Mouse (Mus musculus) neural tube, embryonic 15.5 days (tissue): ENCODE measurements at regions not wholly inside any gene's neighbourhood (a gene's known extent, or its start where the extent isn't known, plus 50 kb on each side); places are given as distances from the start of the nearest gene placed in this dataset.

Experiments
- ATAC-seq: fragments of 200-750 bp; cut with Nextera tagmentation; 2 replicates; pipeline ENCODE4 v1.8.0; 2017; ENCODE audit warnings: mild to moderate bottlenecking, moderate TSS enrichment, moderate library complexity; ENCODE audit not compliant: low FRiP score
- H3K27ac ChIP-seq: fragments of 300-500 bp; sonication (generic); replicated peaks from 2 replicates; pipeline ENCODE4 v1.5.1; 2015; ENCODE audit warnings: mild to moderate bottlenecking, inconsistent platforms
- H3K27me3 ChIP-seq: fragments of 300-500 bp; sonication (generic); replicated peaks from 2 replicates; pipeline ENCODE4 v1.6.1; 2015; ENCODE audit warnings: inconsistent platforms
- H3K36me3 ChIP-seq: fragments of 300-500 bp; sonication (generic); 2 replicates; pipeline ENCODE4 v1.6.1; 2015; ENCODE audit warnings: inconsistent platforms
- H3K4me1 ChIP-seq: fragments of 300-500 bp; sonication (generic); 2 replicates; pipeline ENCODE4 v1.6.1; 2015; ENCODE audit warnings: inconsistent platforms
- H3K4me2 ChIP-seq: fragments of 300-500 bp; sonication (generic); 2 replicates; pipeline ENCODE4 v1.6.1; 2015; ENCODE audit warnings: inconsistent platforms, mild to moderate bottlenecking, moderate library complexity
- H3K4me3 ChIP-seq: fragments of 300-500 bp; sonication (generic); replicated peaks from 2 replicates; pipeline ENCODE4 v1.5.1; 2015; ENCODE audit warnings: mild to moderate bottlenecking, inconsistent platforms
- H3K9ac ChIP-seq: fragments of 300-500 bp; sonication (generic); replicated peaks from 2 replicates; pipeline ENCODE4 v1.6.1; 2015; ENCODE audit warnings: mild to moderate bottlenecking, inconsistent platforms
- H3K9me3 ChIP-seq: fragments of 300-500 bp; sonication (generic); replicated peaks from 2 replicates; pipeline ENCODE4 v1.6.1; 2016; ENCODE audit warnings: inconsistent platforms
- WGBS: fragments of 180-500 bp; shearing (Covaris S2); methylation state at CpG from one replicate; pipeline ENCODE4 v1.1.7; 2015; ENCODE audit warnings: mixed read lengths; 5-methylcytosine and 5-hydroxymethylcytosine counted together

GRCm38 (mm10) chr10:42131798-42132197 lies 113.6 kb upstream of the Armc2 start:
- no peak overlapping the region for H3K4me3 ChIP-seq
- H3K9ac ChIP-seq = no peak overlapping the region
- H3K4me1 ChIP-seq = no peaks in the 10 kb centered on the region
- no peak for ATAC-seq
- H3K27ac ChIP-seq = no peak overlapping the region
- no peak overlapping the region for H3K4me2 ChIP-seq
- no peaks in the 10 kb centered on the region for H3K27me3 ChIP-seq
- H3K9me3 ChIP-seq = no peaks in the 10 kb centered on the region
- 95% methylated on average over 6 of the region's 6 CpGs for WGBS
- H3K36me3 ChIP-seq = no peaks in the 10 kb centered on the region

GRCm38 (mm10) chr10:42131298-42131697 lies 113.1 kb upstream of the Armc2 start:
- H3K4me2 ChIP-seq = no peak overlapping the region
- no peak overlapping the region for H3K27ac ChIP-seq
- no peaks in the 10 kb centered on the region for H3K27me3 ChIP-seq
- no peaks in the 10 kb centered on the region for H3K4me1 ChIP-seq
- no peak overlapping the region for H3K4me3 ChIP-seq
- WGBS = 81% methylated on average over 2 of the region's 2 CpGs
- H3K9me3 ChIP-seq = no peaks in the 10 kb centered on the region
- ATAC-seq = no peak
- no peaks in the 10 kb centered on the region for H3K36me3 ChIP-seq
- H3K9ac ChIP-seq = no peak overlapping the region

GRCm38 (mm10) chr10:42127865-42128419 lies 109.7 kb upstream of the Armc2 start:
- ATAC-seq = no peak
- H3K9ac ChIP-seq = no peak overlapping the region
- H3K27me3 ChIP-seq = no peaks in the 10 kb centered on the region
- no peak overlapping the region for H3K27ac ChIP-seq
- no peaks in the 10 kb centered on the region for H3K36me3 ChIP-seq
- no peak overlapping the region for H3K4me3 ChIP-seq
- H3K4me2 ChIP-seq = no peak overlapping the region
- no peaks in the 10 kb centered on the region for H3K9me3 ChIP-seq
- no peaks in the 10 kb centered on the region for H3K4me1 ChIP-seq
- 89% methylated on average over 14 of the region's 14 CpGs for WGBS

GRCm38 (mm10) chr10:42126816-42127215 lies 108.6 kb upstream of the Armc2 start:
- H3K27ac ChIP-seq = no peak overlapping the region
- H3K36me3 ChIP-seq = no peaks in the 10 kb centered on the region
- no peak overlapping the region for H3K9ac ChIP-seq
- no peak for ATAC-seq
- no peaks in the 10 kb centered on the region for H3K9me3 ChIP-seq
- H3K27me3 ChIP-seq = no peaks in the 10 kb centered on the region
- no peak overlapping the region for H3K4me3 ChIP-seq
- no peak overlapping the region for H3K4me2 ChIP-seq
- 82% methylated on average over 1 of the region's 1 CpGs for WGBS
- no peaks in the 10 kb centered on the region for H3K4me1 ChIP-seq

GRCm38 (mm10) chr10:42122768-42123635 lies 104.8 kb upstream of the Armc2 start:
- H3K27ac ChIP-seq = no peak overlapping the region
- H3K9ac ChIP-seq = no peak overlapping the region
- no peaks in the 10 kb centered on the region for H3K4me1 ChIP-seq
- no peaks in the 10 kb centered on the region for H3K9me3 ChIP-seq
- no peaks in the 10 kb centered on the region for H3K36me3 ChIP-seq
- H3K4me3 ChIP-seq = no peak overlapping the region
- ATAC-seq = no peak
- H3K4me2 ChIP-seq = no peak overlapping the region
- WGBS = 80% methylated on average over 7 of the region's 7 CpGs
- no peaks in the 10 kb centered on the region for H3K27me3 ChIP-seq

GRCm38 (mm10) chr10:42121984-42122383 lies 103.7 kb upstream of the Armc2 start:
- no peak overlapping the region for H3K9ac ChIP-seq
- H3K9me3 ChIP-seq = no peaks in the 10 kb centered on the region
- no peaks in the 10 kb centered on the region for H3K27me3 ChIP-seq
- no peak overlapping the region for H3K27ac ChIP-seq
- H3K4me2 ChIP-seq = no peak overlapping the region
- ATAC-seq = no peak
- 86% methylated on average over 4 of the region's 4 CpGs for WGBS
- no peak overlapping the region for H3K4me3 ChIP-seq
- H3K36me3 ChIP-seq = no peaks in the 10 kb centered on the region
- H3K4me1 ChIP-seq = no peaks in the 10 kb centered on the region

- WGBS = 67% methylated on average over 12 of the region's 12 CpGs
- no peak for ATAC-seq
- H3K27me3 ChIP-seq = no peaks in the 10 kb centered on the region
- H3K4me2 ChIP-seq = no peak overlapping the region
- 0 out of 2 replicates have a peak, but pooled peaks cover 4% of the 10 kb centered on the region for H3K4me1 ChIP-seq
- H3K9ac ChIP-seq = no peak overlapping the region
- H3K27ac ChIP-seq = no peak overlapping the region
- H3K4me3 ChIP-seq = no peak overlapping the region
- H3K9me3 ChIP-seq = no peaks in the 10 kb centered on the region
- no peaks in the 10 kb centered on the region for H3K36me3 ChIP-seq
Measured at GRCm38 (mm10) chr10:42119326-42119725, 101.1 kb upstream of the Armc2 start.

GRCm38 (mm10) chr10:42118361-42119188 lies 100.3 kb upstream of the Armc2 start:
- 72% methylated on average over 13 of the region's 13 CpGs for WGBS
- H3K36me3 ChIP-seq = no peaks in the 10 kb centered on the region
- no peaks in the 10 kb centered on the region for H3K27me3 ChIP-seq
- no peak overlapping the region for H3K27ac ChIP-seq
- ATAC-seq = no peak
- 0 out of 2 replicates have a peak, but pooled peaks cover 4% of the 10 kb centered on the region for H3K4me1 ChIP-seq
- H3K9ac ChIP-seq = no peak overlapping the region
- no peak overlapping the region for H3K4me3 ChIP-seq
- H3K9me3 ChIP-seq = no peaks in the 10 kb centered on the region
- no peak overlapping the region for H3K4me2 ChIP-seq

- no peak overlapping the region for H3K4me2 ChIP-seq
- no peak overlapping the region for H3K27ac ChIP-seq
- no peak overlapping the region for H3K9ac ChIP-seq
- H3K4me3 ChIP-seq = no peak overlapping the region
- no peaks in the 10 kb centered on the region for H3K27me3 ChIP-seq
- H3K36me3 ChIP-seq = no peaks in the 10 kb centered on the region
- no peaks in the 10 kb centered on the region for H3K9me3 ChIP-seq
- 0 out of 2 replicates have a peak, but pooled peaks cover 4% of the 10 kb centered on the region for H3K4me1 ChIP-seq
- no peak for ATAC-seq
- WGBS = 94% methylated on average over 5 of the region's 5 CpGs
Measured at GRCm38 (mm10) chr10:42117523-42117922, 99.3 kb upstream of the Armc2 start.

GRCm38 (mm10) chr10:42115920-42116298 lies 97.7 kb upstream of the Armc2 start:
- Histone ChIP-seq H3K4me2 (no peak overlapping the region), H3K27ac (no peak overlapping the region), H3K9me3 (no peaks in the 10 kb centered on the region), H3K36me3 (no peaks in the 10 kb centered on the region), H3K4me3 (no peak overlapping the region), H3K4me1 (0 out of 2 replicates have a peak, but pooled peaks cover 4% of the 10 kb centered on the region), H3K27me3 (no peaks in the 10 kb centered on the region), H3K9ac (no peak overlapping the region)
- WGBS = 91% methylated on average over 4 of the region's 4 CpGs
- no peak for ATAC-seq

GRCm38 (mm10) chr10:42115224-42115919 lies 97.1 kb upstream of the Armc2 start:
- Histone ChIP-seq H3K4me3 (no peak overlapping the region), H3K4me1 (0 out of 2 replicates have a peak, but pooled peaks cover 4% of the 10 kb centered on the region), H3K9ac (no peak overlapping the region), H3K9me3 (no peaks in the 10 kb centered on the region), H3K27ac (no peak overlapping the region), H3K4me2 (no peak overlapping the region), H3K36me3 (no peaks in the 10 kb centered on the region), H3K27me3 (no peaks in the 10 kb centered on the region)
- 79% methylated on average over 4 of the region's 4 CpGs for whole genome bisulfite sequencing
- no peak for ATAC-seq
